Mouse (Mus musculus) T-helper 17 cell (primary cell): ENCODE data around the gene Arhgef40.

Source experiments
- in situ Hi-C, 2 experiments: fragments of 300-600 bp; cut with MboI, MseI; formaldehyde crosslinking; loops; 1 replicate in 1 of 2; 2 replicates in 1 of 2; pipeline ENCODE4 v1.15.1; 2025; ENCODE audit warnings: high pct_unique_total_duplicates in 2 of 2

Arhgef40 gene

GRCm38 (mm10) chr14:51984247-51985231 lies at the start of gene Arhgef40:
Arhgef40 (plus strand) TSS chr14:51984719.
- in situ Hi-C loops = no loop called here

GRCm38 (mm10) chr14:51939005-51939404 lies 45.5 kb upstream of the Arhgef40 start:
- in situ Hi-C loops = no loop called here

DNA sequence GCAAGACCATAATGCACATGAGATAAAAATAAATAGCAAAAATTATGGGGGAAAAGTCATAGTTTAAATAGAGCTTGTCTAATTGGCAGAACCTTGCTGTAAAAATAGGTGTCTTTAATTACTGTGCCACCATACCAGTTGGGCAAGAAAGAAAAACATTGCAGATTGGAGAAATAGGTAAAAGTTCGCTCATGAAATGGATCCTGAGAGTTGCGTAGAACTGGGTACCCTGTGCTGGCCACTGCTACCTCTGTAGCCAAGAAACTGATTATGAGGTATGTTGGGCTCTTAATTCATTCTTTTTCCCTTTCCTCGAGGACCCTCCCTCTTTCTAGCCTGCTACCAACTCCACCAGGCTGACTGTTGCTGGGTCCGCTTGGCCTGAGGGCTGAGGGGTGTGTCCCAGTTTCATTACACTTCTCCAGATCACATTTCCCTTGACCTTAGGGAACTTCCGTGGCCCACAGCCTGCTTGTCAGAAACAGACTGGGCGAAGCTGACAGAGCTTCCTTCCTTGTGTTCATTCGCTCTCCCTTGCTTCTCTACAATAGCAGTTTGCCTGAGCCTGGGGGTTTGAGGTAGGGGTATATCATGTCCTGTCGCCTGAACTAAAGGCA lies 43.5 kb upstream of the Arhgef40 start:
- in situ Hi-C loops = no loop called here

DNA sequence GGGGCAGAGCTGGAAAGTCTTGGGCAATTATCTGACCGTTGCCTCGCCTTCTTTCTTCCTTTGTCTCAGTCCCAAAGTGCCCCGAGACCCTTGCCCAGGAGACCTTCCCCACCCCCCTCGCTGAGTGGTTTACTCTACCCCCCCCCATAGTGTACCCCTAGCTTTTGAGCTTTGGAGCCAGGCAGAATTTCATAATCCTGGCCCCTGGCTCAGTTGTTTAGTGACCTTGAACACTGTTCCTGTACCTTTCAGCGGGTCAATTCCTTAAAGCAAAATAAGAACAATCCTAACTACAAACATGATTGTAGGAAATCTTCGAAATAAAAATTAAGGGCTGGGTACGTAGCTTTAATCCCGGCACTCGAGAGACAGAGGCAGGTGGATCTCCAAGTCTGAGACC lies 42.9 kb upstream of the Arhgef40 start:
- in situ Hi-C loops = no loop called here

GRCm38 (mm10) chr14:51942236-51942635 lies 42.3 kb upstream of the Arhgef40 start:
- in situ Hi-C loops = no loop called here

DNA sequence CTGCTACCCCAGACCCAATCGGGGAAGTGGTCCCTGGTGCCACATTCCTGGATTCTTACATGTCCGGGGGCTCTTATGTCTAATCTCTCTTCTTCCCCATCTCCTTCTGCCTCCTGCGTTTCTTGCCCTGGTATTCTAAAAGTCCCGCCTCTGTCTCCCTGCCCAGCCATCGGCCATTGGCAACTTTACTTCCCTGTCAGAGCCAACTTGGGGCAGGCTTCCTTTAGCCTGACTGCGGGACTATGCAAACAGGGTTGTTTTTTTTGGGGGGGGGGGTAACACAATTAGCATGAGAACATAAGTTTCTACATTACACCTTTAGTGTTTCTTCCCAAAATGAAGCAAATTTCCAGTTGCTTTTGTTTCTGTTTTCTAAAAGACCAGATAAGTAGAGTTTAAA lies 41.2 kb upstream of the Arhgef40 start:
- in situ Hi-C loops = no loop called here

- in situ Hi-C loops = no loop called here
Measured at GRCm38 (mm10) chr14:51960316-51960715, 24.2 kb upstream of the Arhgef40 start.

DNA sequence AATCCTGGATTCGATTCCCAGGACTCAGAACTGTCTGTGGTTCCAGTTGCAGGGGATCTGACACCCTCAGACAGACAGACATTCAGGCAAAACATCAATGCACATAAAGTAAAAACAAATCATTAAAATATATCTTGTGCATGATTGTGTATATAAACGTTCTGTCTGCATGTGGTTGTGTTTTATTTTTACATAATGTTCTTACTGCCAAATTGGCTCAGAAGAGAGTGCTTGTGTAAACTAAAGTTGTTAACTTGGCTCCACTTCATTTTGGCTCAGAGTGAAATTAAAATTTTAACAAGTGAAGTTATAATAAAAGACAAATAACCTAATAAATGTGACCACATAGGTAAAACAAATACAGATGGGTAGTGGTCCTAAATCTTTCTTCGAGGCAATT lies 17.1 kb upstream of the Arhgef40 start:
- in situ Hi-C loops = no loop called here

- in situ Hi-C loops = no loop called here
Measured at GRCm38 (mm10) chr14:51979252-51979651, 5.3 kb upstream of the Arhgef40 start.

DNA sequence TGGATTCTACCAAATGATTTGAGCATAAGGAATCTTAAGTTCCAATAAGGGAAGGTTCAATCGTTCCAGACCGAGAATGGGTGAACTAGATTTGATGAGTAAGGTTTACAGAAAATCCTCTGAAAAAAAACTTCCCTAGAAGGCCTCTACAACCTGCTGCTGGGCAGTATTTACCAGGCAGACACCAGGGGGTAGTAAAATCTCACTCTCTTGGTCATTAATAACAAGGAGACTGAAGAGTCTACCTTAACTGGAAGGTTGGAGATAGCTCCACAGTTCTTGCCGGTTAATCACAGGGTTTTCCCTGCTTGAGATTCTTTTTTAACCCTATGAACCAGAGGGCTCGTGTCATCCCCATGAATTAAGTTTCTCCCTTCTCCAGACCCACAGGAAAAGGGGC lies 1.3 kb upstream of the Arhgef40 start:
- in situ Hi-C loops = no loop called here

GRCm38 (mm10) chr14:51983855-51984246 lies 668 bp upstream of the Arhgef40 start:
- in situ Hi-C loops = no loop called here

DNA sequence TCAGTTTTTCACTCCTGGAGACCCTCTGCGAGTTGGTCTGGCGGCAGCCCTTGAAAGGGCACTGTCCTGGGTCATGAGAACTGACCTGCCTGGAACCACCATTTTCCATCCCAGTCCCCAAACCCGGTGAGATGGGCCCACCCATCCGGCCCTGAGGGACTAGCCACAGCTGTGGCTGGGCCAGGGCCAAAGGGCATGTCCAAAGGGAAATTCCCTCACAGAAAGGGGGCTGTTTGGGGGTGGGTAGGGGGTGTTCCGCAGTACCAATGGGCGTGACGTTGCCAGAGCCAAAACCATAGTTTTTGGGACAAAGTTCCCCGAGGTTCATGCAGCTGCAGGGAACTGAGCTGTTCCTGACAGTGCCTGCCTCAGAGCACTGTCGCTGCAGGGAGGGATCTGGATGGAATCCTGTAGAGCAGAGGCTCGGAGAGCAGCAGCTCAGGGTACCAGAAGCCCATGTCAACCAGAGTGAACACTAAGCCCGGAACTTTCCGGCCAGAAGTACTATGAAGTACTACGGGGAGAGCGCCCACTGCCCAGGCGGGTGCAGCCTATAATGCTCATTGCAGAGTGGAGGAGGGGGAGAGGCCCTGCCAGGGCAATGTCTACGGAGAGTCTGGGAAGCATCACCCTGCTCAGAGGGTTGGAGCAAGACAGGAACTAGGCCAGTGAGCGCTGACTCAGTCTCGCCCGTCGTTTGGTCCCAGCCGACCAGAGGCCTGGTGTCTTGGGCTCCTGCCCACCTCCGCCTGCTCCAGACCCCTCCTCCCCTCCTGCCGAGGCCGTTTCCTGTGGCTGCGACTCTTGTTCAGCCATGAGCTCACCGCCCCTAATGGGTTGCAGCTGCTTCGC lies 1.0 kb downstream of the Arhgef40 start:
- in situ Hi-C loops = no loop called here

- in situ Hi-C loops = no loop called here
Measured at GRCm38 (mm10) chr14:51986153-51986505, 1.6 kb downstream of the Arhgef40 start.

DNA sequence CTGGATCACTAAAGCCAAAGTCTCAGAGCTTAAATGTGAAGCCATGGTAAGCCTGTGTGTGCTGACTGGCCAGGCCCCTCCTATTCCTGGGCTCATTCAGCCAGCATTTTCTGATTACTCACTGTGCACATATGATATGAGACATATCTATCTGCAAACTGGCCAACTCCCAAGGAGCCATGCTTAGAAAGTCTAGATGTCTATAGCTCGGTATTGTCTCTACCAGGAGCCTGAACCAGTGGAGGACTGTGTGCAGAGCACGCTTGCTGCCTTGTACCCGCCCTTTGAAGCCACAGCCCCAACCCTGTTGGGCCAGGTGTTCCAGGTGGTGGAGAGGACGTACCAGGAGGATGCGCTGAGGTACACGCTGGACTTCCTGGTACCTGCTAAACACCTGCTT lies 2.7 kb downstream of the Arhgef40 start:
- in situ Hi-C loops = no loop called here

DNA sequence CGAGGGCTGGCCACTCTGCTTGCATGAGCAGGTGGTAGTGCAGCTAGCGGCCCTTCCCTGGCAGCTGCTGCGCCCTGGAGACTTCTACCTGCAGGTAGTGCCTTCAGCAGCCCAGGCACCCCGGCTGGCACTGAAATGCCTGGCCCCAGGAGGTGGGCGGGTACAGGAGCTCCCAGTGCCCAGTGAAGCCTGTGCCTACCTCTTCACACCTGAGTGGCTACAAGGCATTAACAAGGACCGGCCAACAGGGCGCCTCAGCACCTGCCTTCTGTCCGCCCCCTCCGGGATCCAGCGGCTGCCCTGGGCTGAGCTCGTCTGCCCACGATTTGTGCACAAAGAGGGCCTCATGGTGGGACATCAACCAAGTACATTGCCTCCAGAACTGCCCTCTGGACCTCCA lies 4.2 kb downstream of the Arhgef40 start:
- in situ Hi-C loops = no loop called here

GRCm38 (mm10) chr14:51989461-51989970 lies 5.0 kb downstream of the Arhgef40 start:
- in situ Hi-C loops = no loop called here

GRCm38 (mm10) chr14:51994453-51994852 lies 9.9 kb downstream of the Arhgef40 start:
- in situ Hi-C loops = no loop called here

GRCm38 (mm10) chr14:51995219-51995871 lies 10.8 kb downstream of the Arhgef40 start:
- in situ Hi-C loops = no loop called here

DNA sequence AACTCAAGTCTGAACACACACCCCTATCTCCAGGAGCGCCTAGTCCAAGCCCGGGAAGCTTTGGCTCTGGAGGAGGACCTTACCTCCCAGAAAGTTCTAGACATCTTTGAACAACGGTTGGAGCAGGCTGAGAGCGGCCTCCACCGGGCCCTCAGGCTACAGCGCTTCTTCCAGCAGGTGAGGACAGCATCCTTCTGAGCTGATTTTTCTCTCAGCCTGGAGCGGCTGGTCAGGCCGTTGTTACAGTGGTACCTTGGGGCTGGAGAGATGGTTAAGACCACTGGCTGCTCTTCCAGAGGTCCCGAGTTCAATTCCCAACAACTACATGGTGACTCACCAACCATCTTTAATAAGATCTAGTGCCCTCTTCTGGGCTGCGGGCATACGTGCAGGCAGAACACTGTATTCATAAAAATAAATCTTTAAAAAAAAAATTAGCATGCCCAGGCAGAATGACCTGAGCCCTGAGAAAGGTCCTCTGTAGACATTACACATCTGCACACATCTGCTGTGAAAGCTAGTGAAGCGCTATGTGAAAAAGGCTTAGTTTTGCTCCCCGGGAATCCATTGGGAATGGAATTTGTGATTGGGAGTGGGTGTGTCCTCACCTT lies 11.8 kb downstream of the Arhgef40 start:
- in situ Hi-C loops = no loop called here

DNA sequence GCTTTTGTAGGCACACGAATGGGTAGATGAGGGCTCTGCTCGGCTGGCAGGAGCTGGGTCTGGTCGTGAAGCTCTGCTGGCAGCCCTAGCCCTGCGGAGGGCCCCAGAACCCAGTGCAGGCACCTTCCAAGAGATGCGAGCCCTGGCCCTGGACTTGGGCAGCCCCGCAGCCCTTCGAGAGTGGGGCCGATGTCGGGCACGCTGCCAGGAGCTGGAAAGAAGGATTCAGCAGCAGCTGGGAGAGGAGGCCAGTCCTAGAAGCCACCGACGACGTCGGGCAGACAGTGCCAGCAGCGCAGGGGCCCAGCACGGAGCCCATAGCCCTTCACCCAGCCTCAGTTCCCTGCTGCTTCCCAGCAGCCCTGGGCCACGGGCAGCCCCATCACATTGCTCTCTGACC lies 12.3 kb downstream of the Arhgef40 start:
- in situ Hi-C loops = no loop called here

- in situ Hi-C loops = no loop called here
Measured at GRCm38 (mm10) chr14:51997483-51997882, 13.0 kb downstream of the Arhgef40 start.
